Mouse (Mus musculus): Measurements from ENCODE around the gene Srsf5. TPM values are rescaled to one million over a fixed set of nuclear protein-coding genes. Genes with fewer than 3 reads are reported as not detected.

The Srsf5 gene
- polyA plus RNA-seq, 1 experiment from 2014 or later, result 479 TPM

GRCm38 (mm10) chr12:80986628-80987027 is 41.3 kb downstream of the Srsf5 start:
- H3K9me3 ChIP-seq, result no peaks in the 10 kb centered on the region
- H3K9ac ChIP-seq, result no peak overlapping the region
- H3K36me3 ChIP-seq, result no peaks in the 10 kb centered on the region
- peaks cover 4% of the 10 kb centered on the region for H3K27me3 ChIP-seq
- H3K27ac ChIP-seq, result no peak overlapping the region
- H3K4me2 ChIP-seq, result no peak overlapping the region
- WGBS, result 89% methylated on average over 4 of the region's 4 CpGs
- H3K4me3 ChIP-seq, result no peak overlapping the region
- H3K4me1 ChIP-seq (replicated peaks), result peaks cover 8% of the 10 kb centered on the region; the same call in 1 of the 2 replicates
- no peak for ATAC-seq (ENCODE audit: low FRiP score)

GRCm38 (mm10) chr12:80988286-80988685 is 43.0 kb downstream of the Srsf5 start:
- WGBS, result 89% methylated on average over 3 of the region's 3 CpGs
- Histone ChIP-seq H3K9me3 (no peaks in the 10 kb centered on the region), H3K27me3 (peaks cover 12% of the 10 kb centered on the region), H3K4me1 (replicated peaks) (peaks cover 8% of the 10 kb centered on the region; the same call in 1 of the 2 replicates), H3K4me2 (no peak overlapping the region), H3K36me3 (no peaks in the 10 kb centered on the region), H3K4me3 (no peak overlapping the region), H3K27ac (no peak overlapping the region), H3K9ac (no peak overlapping the region)
- no peak for ATAC-seq (ENCODE audit: low FRiP score)

- no peak overlapping the region for H3K4me3 ChIP-seq
- H3K4me2 ChIP-seq, result no peak overlapping the region
- H3K9ac ChIP-seq, result no peak overlapping the region
- WGBS, result 33% methylated on average over 13 of the region's 13 CpGs
- no peaks in the 10 kb centered on the region for H3K36me3 ChIP-seq
- H3K27me3 ChIP-seq, result peaks cover 12% of the 10 kb centered on the region
- H3K4me1 ChIP-seq (replicated peaks), result peaks cover 8% of the 10 kb centered on the region; the same call in 1 of the 2 replicates
- H3K9me3 ChIP-seq, result no peaks in the 10 kb centered on the region; the same call in 1 of the 2 replicates
- H3K27ac ChIP-seq, result no peak overlapping the region
- no peak for ATAC-seq (ENCODE audit: low FRiP score)
Measured at GRCm38 (mm10) chr12:80990901-80991445, 45.7 kb downstream of the Srsf5 start.

GRCm38 (mm10) chr12:80991806-80992205 is 46.5 kb downstream of the Srsf5 start:
- Histone ChIP-seq H3K4me2 (no peak overlapping the region), H3K9me3 (no peaks in the 10 kb centered on the region; the same call in 1 of the 2 replicates), H3K4me3 (no peak overlapping the region), H3K9ac (no peak overlapping the region), H3K36me3 (no peaks in the 10 kb centered on the region), H3K27me3 (peaks cover 12% of the 10 kb centered on the region), H3K4me1 (replicated peaks) (peaks cover 8% of the 10 kb centered on the region; the same call in 1 of the 2 replicates), H3K27ac (no peak overlapping the region)
- ATAC-seq (ENCODE audit: low FRiP score), result no peak
- WGBS, result 81% methylated on average over 10 of the region's 10 CpGs

GRCm38 (mm10) chr12:80992540-80993122 is 47.3 kb downstream of the Srsf5 start:
- Histone ChIP-seq H3K9ac (no peak overlapping the region), H3K4me2 (no peak overlapping the region), H3K4me1 (replicated peaks) (peaks cover 8% of the 10 kb centered on the region; the same call in 1 of the 2 replicates), H3K4me3 (no peak overlapping the region), H3K27ac (no peak overlapping the region), H3K9me3 (no peaks in the 10 kb centered on the region; the same call in 1 of the 2 replicates), H3K27me3 (peaks cover 12% of the 10 kb centered on the region), H3K36me3 (no peaks in the 10 kb centered on the region)
- ATAC-seq (ENCODE audit: low FRiP score), result no peak
- WGBS, result 79% methylated on average over 8 of the region's 8 CpGs

- 88% methylated on average over 1 of the region's 1 CpGs for WGBS
- Histone ChIP-seq H3K36me3 (no peaks in the 10 kb centered on the region), H3K4me2 (no peak overlapping the region), H3K27me3 (peaks cover 12% of the 10 kb centered on the region), H3K4me1 (replicated peaks) (peaks cover 12% of the 10 kb centered on the region), H3K4me3 (no peak overlapping the region), H3K9me3 (no peaks in the 10 kb centered on the region; the same call in 1 of the 2 replicates), H3K9ac (no peak overlapping the region), H3K27ac (no peak overlapping the region)
- ATAC-seq (ENCODE audit: low FRiP score), result no peak
Measured at GRCm38 (mm10) chr12:80993773-80994172, 48.5 kb downstream of the Srsf5 start.

- Histone ChIP-seq H3K9me3 (no peaks in the 10 kb centered on the region; the same call in 1 of the 2 replicates), H3K9ac (no peak overlapping the region), H3K4me3 (no peak overlapping the region), H3K4me2 (no peak overlapping the region), H3K27me3 (peaks cover 21% of the 10 kb centered on the region; the same call in 1 of the 2 replicates), H3K36me3 (no peaks in the 10 kb centered on the region), H3K27ac (no peak overlapping the region), H3K4me1 (replicated peaks) (peaks cover 22% of the 10 kb centered on the region)
- ATAC-seq (ENCODE audit: low FRiP score), result no peak
- 95% methylated on average over 4 of the region's 4 CpGs for WGBS
Measured at GRCm38 (mm10) chr12:80995326-80995725, 50.0 kb downstream of the Srsf5 start.

- Histone ChIP-seq H3K36me3 (no peaks in the 10 kb centered on the region), H3K27ac (no peak overlapping the region), H3K9me3 (no peaks in the 10 kb centered on the region; the same call in 1 of the 2 replicates), H3K27me3 (0 out of 2 replicates have a peak, but pooled peaks cover 16% of the 10 kb centered on the region), H3K4me2 (no peak overlapping the region), H3K9ac (no peak overlapping the region), H3K4me3 (no peak overlapping the region), H3K4me1 (replicated peaks) (peaks cover 17% of the 10 kb centered on the region)
- no peak for ATAC-seq (ENCODE audit: low FRiP score)
- 57% methylated on average over 4 of the region's 4 CpGs for WGBS
Measured at GRCm38 (mm10) chr12:80997652-80998051, 52.3 kb downstream of the Srsf5 start.

- peak overlapping the region; percentile 53 for H3K9ac ChIP-seq
- peak overlapping the region; percentile 25 for H3K4me3 ChIP-seq
- no peaks in the 10 kb centered on the region for H3K36me3 ChIP-seq
- H3K4me1 ChIP-seq (replicated peaks), result peaks cover 26% of the 10 kb centered on the region
- WGBS, result 3% methylated on average over 33 of the region's 33 CpGs
- 0 out of 2 replicates have a peak, but pooled peaks cover 14% of the 10 kb centered on the region for H3K27me3 ChIP-seq
- H3K27ac ChIP-seq, result no peak overlapping the region
- H3K9me3 ChIP-seq, result no peaks in the 10 kb centered on the region; the same call in 1 of the 2 replicates
- ATAC-seq (ENCODE audit: low FRiP score), result peak; percentile 63; the same call in 1 of the 2 replicates
- H3K4me2 ChIP-seq, result peak overlapping the region; percentile 52
Measured at GRCm38 (mm10) chr12:80998528-80999221, 53.4 kb downstream of the Srsf5 start.

Other genes starting within 250 kb of the Srsf5 start
- gene Ccdc177, start 184.8 kb upstream of the Srsf5 start, polyA plus RNA-seq (2015; fragmentation: Nextera tagmentation; extraction: Ambion mirVana), result 3.8 and 4.0 TPM in 2 replicates
- 11.4 and 12.8 TPM in 2 replicates for gene Susd6, start 155.0 kb upstream of the Srsf5 start, polyA plus RNA-seq (2015; fragmentation: Nextera tagmentation; extraction: Ambion mirVana)
- 0.21 and 0.76 TPM in 2 replicates for gene Slc10a1, start 23.2 kb downstream of the Srsf5 start, polyA plus RNA-seq (2015; fragmentation: Nextera tagmentation; extraction: Ambion mirVana)
- 20.5 and 21.4 TPM in 2 replicates for gene Smoc1, start 81.3 kb downstream of the Srsf5 start, polyA plus RNA-seq (2015; fragmentation: Nextera tagmentation; extraction: Ambion mirVana)

Data from hindbrain, embryonic 13.5 days (tissue).